Mouse (Mus musculus): ENCODE measurements around the gene Tmem266. TPM values are rescaled to one million over a fixed set of nuclear protein-coding genes. Genes with fewer than 3 reads are reported as not detected.

Tmem266 gene
- polyA plus RNA-seq, 1 experiment from 2014 or later: 0.31 TPM

DNA sequence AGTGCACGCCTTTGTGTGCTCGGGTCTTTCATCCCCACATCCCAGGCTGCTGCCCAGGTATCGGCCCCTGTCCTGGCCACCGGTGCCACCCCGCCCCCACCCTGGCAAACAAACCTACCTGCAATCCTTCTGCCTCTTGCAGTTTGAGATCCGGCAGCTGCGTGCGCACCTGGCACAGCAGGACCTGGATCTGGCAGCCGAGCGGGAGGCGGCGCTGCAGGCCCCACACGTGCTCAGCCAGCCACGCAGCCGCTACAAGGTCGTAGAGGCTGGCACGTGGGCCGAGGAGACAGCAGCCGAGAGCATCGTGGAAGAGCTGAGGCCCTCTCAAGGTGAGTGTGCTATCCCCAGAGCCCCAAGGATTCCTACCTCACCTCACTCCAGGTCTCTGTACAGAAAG, 103.4 kb downstream of the Tmem266 start:
- no peak for ATAC-seq (ENCODE audit: extremely low read depth, insufficient number of reproducible peaks, low FRiP score, low TSS enrichment)
- Histone ChIP-seq H3K9me3 (no peaks in the 10 kb centered on the region), H3K36me3 (no peaks in the 10 kb centered on the region), H3K4me1 (peaks cover 8% of the 10 kb centered on the region; the same call in 1 of the 2 replicates), H3K27me3 (replicated peaks) (peaks cover 33% of the 10 kb centered on the region), H3K4me2 (peak overlapping the region; percentile 55), H3K9ac (0 out of 2 replicates have a peak overlapping the region, but pooled peaks have one; percentile 33), H3K4me3 (peak overlapping the region; percentile 18; the same call in 1 of the 2 replicates), H3K27ac (replicated peaks) (no peak overlapping the region)
- WGBS: 13% methylated on average over 20 of the region's 20 CpGs

DNA sequence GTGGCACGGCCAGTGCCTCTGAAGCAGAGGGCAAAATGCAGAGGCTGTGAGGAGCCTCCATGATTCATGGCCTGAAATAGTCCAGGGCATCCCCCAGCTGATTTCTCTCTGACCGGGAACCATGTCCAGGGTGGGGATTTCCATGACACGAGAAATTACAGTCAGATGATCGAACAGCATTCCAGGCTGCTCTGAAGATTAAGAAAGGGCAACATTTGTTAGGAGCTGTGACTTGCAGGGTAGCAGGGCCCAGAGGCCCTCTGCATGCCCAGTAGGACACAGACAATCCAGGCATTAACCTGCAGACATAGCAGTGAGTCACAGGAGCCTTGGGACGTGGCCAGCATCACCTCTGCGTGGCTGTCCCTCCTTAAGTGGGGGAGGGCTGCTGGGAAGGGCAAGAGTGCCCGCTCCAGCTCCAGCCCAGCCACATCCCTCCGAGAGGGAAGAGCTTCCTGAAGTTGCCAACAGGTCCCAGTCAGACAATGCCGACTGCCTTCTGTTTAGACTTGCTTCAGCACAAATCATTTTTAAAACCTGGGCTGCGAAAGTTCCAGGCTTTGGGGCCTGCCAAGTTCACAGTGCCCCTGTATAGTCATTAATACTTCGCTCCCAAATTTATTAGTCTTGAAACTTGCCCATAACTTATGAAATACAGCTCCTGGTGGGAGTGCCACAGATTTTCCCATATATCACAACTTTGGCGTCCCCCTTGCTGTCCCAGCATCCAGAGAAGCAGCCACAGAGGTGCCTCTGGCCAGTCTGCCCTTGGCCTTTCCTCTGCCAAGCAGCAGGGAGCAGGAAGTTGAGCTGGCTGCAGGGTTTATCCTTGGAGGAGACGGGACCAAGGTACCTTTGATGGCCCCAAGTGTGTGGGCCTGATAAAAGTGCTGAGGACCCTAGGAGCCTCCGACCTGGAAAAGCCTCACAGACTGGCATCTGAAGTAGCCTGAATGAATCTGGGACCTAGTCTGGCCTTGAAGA, 105.9 kb downstream of the Tmem266 start:
- no peak overlapping the region for H3K9ac ChIP-seq
- H3K36me3 ChIP-seq: no peaks in the 10 kb centered on the region
- H3K4me2 ChIP-seq: no peak overlapping the region
- peaks cover 33% of the 10 kb centered on the region for H3K27me3 ChIP-seq (replicated peaks)
- peaks cover 8% of the 10 kb centered on the region; the same call in 1 of the 2 replicates for H3K4me1 ChIP-seq
- WGBS: 57% methylated on average over 14 of the region's 14 CpGs
- no peak for ATAC-seq (ENCODE audit: extremely low read depth, insufficient number of reproducible peaks, low FRiP score, low TSS enrichment)
- no peaks in the 10 kb centered on the region for H3K9me3 ChIP-seq
- no peak overlapping the region for H3K4me3 ChIP-seq
- no peak overlapping the region for H3K27ac ChIP-seq (replicated peaks)

DNA sequence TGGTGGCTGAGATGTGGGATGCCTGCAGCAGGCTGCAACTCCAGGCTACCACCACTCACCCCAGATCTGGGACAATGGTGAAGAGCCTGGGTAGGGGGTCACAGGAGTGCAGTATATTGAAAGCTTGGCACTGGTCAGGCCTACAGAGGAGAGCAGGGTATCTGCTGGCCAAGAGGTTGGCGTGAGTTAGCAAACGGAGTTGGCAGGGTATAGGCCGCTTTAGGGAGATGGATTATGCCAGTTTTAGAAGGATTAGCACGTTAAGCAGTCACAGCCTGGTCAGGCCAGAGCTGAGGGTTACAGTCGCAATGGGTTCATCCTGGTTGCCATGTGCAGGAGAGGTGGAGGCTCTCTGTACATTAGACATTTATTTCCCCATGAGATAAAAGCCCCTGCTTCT, 107.2 kb downstream of the Tmem266 start:
- Histone ChIP-seq H3K27me3 (replicated peaks) (peaks cover 27% of the 10 kb centered on the region), H3K27ac (replicated peaks) (no peak overlapping the region), H3K4me3 (no peak overlapping the region), H3K9ac (no peak overlapping the region), H3K36me3 (no peaks in the 10 kb centered on the region), H3K9me3 (no peaks in the 10 kb centered on the region), H3K4me2 (no peak overlapping the region), H3K4me1 (peaks cover 8% of the 10 kb centered on the region; the same call in 1 of the 2 replicates)
- 73% methylated on average over 5 of the region's 5 CpGs for WGBS
- ATAC-seq (ENCODE audit: extremely low read depth, insufficient number of reproducible peaks, low FRiP score, low TSS enrichment): no peak

DNA sequence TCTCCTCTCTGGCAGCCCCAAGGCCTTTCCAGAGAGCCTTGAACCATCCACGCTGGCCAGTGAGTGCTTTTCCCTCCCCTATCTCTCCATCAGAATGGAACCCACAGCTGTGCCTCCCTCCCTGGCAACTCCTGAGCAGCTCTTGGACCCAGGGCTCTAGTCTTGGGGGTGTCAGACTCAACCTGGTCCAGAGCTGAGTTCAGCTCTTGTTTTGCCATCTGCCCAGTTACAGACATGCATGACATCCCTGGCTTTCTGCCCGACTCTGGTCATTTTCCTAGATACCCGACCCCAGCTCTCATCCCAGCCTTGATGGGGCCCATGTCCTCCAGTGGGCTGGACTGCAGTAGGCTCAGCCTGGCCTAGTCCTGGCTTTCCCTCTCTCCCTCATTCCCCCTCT, 111.7 kb downstream of the Tmem266 start:
- Histone ChIP-seq H3K9me3 (no peaks in the 10 kb centered on the region), H3K4me1 (no peaks in the 10 kb centered on the region), H3K9ac (no peak overlapping the region), H3K36me3 (no peaks in the 10 kb centered on the region), H3K4me3 (no peak overlapping the region), H3K4me2 (no peak overlapping the region), H3K27me3 (replicated peaks) (no peaks in the 10 kb centered on the region; the same call in 1 of the 2 replicates), H3K27ac (replicated peaks) (no peak overlapping the region)
- WGBS: 37% methylated on average over 3 of the region's 3 CpGs
- ATAC-seq (ENCODE audit: extremely low read depth, insufficient number of reproducible peaks, low FRiP score, low TSS enrichment): no peak

DNA sequence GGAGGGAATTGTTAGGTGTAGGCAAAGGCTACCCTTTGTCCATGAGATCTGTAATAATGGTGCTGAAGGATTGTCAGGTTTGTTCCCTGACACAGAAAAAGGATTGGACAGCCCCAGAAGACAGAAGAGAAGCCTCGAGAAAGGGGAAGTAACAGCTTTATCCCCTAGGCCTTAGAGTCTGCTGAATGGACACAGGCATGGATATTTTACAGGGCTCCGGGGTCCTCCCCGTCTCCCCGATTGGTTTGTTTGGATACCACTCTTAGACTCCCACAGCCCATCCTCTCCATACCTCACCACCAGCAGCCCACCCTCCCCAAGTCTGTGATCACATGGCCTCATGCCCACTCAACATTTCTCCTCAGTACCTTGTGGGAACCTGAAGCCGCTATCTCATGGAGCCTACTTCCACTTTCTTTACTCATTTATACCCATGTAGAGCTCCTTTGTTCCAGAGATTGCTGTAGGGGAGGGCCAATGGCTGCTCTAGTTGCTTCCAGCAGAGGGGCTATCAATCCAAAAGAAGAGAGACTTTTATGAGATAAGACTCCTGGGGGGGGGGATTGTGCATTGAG, 112.6 kb downstream of the Tmem266 start:
- Histone ChIP-seq H3K27me3 (replicated peaks) (no peaks in the 10 kb centered on the region; the same call in 1 of the 2 replicates), H3K4me2 (no peak overlapping the region), H3K4me1 (no peaks in the 10 kb centered on the region), H3K9ac (no peak overlapping the region), H3K9me3 (no peaks in the 10 kb centered on the region), H3K4me3 (no peak overlapping the region), H3K27ac (replicated peaks) (no peak overlapping the region), H3K36me3 (no peaks in the 10 kb centered on the region)
- 78% methylated on average over 5 of the region's 5 CpGs for WGBS
- no peak for ATAC-seq (ENCODE audit: extremely low read depth, insufficient number of reproducible peaks, low FRiP score, low TSS enrichment)

DNA sequence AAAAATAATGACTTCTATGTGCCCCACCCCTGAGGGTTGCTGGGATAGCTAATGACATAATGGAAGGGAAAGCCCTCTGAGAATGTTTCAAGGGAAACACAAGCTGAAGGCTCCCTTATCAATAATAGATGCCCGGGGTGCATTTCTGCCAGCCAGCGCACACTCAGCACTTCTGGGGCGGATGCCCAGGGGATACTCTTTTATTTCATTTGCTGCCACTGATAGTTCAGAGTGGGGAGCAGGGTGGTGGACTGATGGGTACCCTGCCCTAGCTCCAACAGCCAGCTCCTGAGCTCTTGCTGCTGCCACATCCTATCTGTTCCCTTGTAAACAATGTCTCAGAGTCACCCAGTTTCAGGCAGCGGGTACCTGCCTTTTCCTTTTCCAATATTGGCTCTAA, 120.8 kb downstream of the Tmem266 start:
- no peaks in the 10 kb centered on the region for H3K9me3 ChIP-seq
- H3K27me3 ChIP-seq (replicated peaks): peaks cover 4% of the 10 kb centered on the region; the same call in 1 of the 2 replicates
- H3K4me3 ChIP-seq: no peak overlapping the region
- H3K4me2 ChIP-seq: no peak overlapping the region
- H3K36me3 ChIP-seq: 0 out of 2 replicates have a peak, but pooled peaks cover under 1% of the 10 kb centered on the region
- H3K27ac ChIP-seq (replicated peaks): no peak overlapping the region
- H3K9ac ChIP-seq: no peak overlapping the region
- no peaks in the 10 kb centered on the region for H3K4me1 ChIP-seq
- WGBS: 85% methylated on average over 4 of the region's 4 CpGs
- ATAC-seq (ENCODE audit: extremely low read depth, insufficient number of reproducible peaks, low FRiP score, low TSS enrichment): no peak

DNA sequence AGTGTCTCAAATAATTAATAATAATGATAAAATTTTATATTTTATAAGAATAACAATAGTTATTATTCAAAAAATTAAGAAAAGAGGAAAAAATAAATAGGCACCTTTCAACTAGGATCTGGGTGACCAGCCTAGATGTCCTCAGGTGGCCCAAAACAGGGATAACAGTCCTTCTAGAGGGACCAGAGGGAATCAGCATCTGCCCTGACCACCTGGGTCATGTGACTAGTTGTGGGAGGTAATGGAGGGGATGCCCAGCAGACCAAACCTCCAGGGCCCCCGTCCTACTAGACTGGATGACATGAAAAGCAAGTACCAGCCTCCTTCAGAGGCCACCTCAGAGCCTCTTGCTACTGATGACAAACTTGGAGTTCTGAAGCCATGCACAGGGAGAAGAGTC, 122.4 kb downstream of the Tmem266 start:
- no peak overlapping the region for H3K9ac ChIP-seq
- H3K4me2 ChIP-seq: no peak overlapping the region
- no peaks in the 10 kb centered on the region for H3K9me3 ChIP-seq
- H3K4me3 ChIP-seq: no peak overlapping the region
- WGBS: 65% methylated on average over 1 of the region's 1 CpGs
- H3K4me1 ChIP-seq: no peaks in the 10 kb centered on the region
- H3K27me3 ChIP-seq (replicated peaks): peaks cover 4% of the 10 kb centered on the region; the same call in 1 of the 2 replicates
- no peak overlapping the region for H3K27ac ChIP-seq (replicated peaks)
- ATAC-seq (ENCODE audit: extremely low read depth, insufficient number of reproducible peaks, low FRiP score, low TSS enrichment): no peak
- peaks cover 16% of the 10 kb centered on the region for H3K36me3 ChIP-seq

DNA sequence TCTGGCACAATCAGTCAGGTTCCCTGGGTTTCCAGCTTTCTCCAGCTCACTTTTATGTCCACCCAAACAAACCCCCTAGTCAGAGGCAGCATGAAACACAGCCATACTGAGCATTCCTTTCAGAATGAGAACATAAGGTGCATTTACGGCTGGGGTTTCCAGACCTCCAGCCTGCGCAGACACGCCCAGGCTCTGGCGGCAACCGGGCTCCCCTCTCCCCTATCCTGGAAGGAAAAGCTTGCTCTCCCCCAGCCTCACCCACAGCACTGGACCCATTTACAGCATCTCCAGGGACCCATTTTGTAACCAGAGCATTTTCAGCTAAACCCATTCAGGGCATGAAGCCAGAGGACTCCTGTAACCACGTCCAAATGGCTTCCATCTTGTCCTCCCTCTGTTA, 123.3 kb downstream of the Tmem266 start:
- Histone ChIP-seq H3K9me3 (no peaks in the 10 kb centered on the region), H3K4me3 (no peak overlapping the region), H3K27ac (replicated peaks) (no peak overlapping the region), H3K9ac (no peak overlapping the region), H3K4me1 (no peaks in the 10 kb centered on the region), H3K27me3 (replicated peaks) (no peaks in the 10 kb centered on the region), H3K36me3 (peaks cover 23% of the 10 kb centered on the region), H3K4me2 (no peak overlapping the region)
- ATAC-seq (ENCODE audit: extremely low read depth, insufficient number of reproducible peaks, low FRiP score, low TSS enrichment): no peak
- WGBS: 82% methylated on average over 6 of the region's 6 CpGs

DNA sequence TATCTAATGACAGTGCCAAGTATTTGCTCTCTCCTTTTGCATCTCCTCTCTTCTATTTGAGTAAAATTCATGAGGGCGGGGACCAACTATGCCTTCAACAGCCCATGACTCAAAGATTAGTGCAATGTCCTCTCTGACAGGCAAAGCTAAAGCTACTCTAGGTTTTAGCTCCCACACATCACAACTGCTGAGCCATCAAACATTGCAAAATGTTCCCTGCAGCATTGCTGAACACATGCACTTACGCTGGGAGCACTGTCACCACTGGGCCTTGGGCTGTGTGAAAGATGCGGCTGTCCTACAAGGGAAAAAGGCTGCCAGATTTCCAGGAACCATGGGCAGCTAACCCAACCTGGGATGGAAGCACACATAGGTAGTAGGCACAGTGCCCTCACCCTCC, 124.7 kb downstream of the Tmem266 start:
- H3K4me2 ChIP-seq: no peak overlapping the region
- peaks cover 35% of the 10 kb centered on the region for H3K36me3 ChIP-seq
- H3K9me3 ChIP-seq: no peaks in the 10 kb centered on the region
- H3K27ac ChIP-seq (replicated peaks): no peak overlapping the region
- H3K4me1 ChIP-seq: no peaks in the 10 kb centered on the region
- H3K27me3 ChIP-seq (replicated peaks): no peaks in the 10 kb centered on the region
- H3K9ac ChIP-seq: no peak overlapping the region
- no peak for ATAC-seq (ENCODE audit: extremely low read depth, insufficient number of reproducible peaks, low FRiP score, low TSS enrichment)
- WGBS: 85% methylated on average over 3 of the region's 3 CpGs
- no peak overlapping the region for H3K4me3 ChIP-seq

DNA sequence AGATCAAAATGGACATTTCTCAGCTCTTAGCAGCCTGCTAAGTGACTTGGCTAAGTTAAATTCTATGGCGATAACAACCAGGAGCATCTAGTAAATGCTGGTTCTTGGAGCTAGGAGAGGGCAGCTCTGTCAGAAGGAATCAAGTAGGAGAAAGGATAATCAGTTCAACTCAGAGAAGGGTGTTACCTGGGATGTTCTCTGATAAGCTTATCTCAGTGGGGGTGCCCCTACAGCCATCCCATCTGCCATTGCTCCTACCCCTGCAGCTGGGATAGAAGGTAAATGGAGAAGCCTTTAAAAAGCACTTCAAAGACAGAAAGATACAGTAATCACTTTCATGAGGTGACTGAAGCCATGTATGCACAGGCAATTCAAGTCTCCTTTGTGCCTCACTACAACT, 126.2 kb downstream of the Tmem266 start:
- Histone ChIP-seq H3K4me1 (no peaks in the 10 kb centered on the region), H3K9ac (no peak overlapping the region), H3K27ac (replicated peaks) (no peak overlapping the region), H3K27me3 (replicated peaks) (no peaks in the 10 kb centered on the region), H3K4me2 (no peak overlapping the region), H3K4me3 (no peak overlapping the region), H3K36me3 (peaks cover 38% of the 10 kb centered on the region), H3K9me3 (no peaks in the 10 kb centered on the region)
- ATAC-seq (ENCODE audit: extremely low read depth, insufficient number of reproducible peaks, low FRiP score, low TSS enrichment): no peak
- WGBS: 76% methylated on average over 1 of the region's 1 CpGs

DNA sequence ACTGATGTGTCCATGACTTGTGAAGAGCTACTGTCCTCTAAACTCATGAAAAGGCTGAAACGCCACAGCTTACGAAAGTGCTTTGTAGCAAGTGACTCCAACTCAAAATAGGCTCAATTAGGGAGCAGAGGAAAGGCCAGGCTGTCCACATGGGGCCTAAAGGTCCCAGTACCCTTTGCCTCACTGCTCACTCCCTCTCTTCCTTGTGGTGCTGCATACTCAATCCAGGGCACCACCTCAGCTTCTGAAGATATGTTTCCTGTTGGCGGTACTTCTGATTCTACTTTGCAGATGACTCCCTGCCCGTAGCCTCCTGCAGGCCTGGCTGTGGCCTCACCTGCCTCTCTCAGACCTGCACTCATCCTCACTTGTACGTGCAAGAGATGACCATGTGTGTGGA, 126.7 kb downstream of the Tmem266 start:
- Histone ChIP-seq H3K9me3 (no peaks in the 10 kb centered on the region), H3K9ac (no peak overlapping the region), H3K4me3 (no peak overlapping the region), H3K4me2 (no peak overlapping the region), H3K27me3 (replicated peaks) (no peaks in the 10 kb centered on the region), H3K4me1 (no peaks in the 10 kb centered on the region), H3K27ac (replicated peaks) (no peak overlapping the region), H3K36me3 (peaks cover 41% of the 10 kb centered on the region)
- 83% methylated on average over 5 of the region's 5 CpGs for WGBS
- ATAC-seq (ENCODE audit: extremely low read depth, insufficient number of reproducible peaks, low FRiP score, low TSS enrichment): no peak

Measured in heart, embryonic 13.5 days (tissue).